Mouse (Mus musculus) neural tube, embryonic 15.5 days (tissue): ENCODE data around the gene Gm15262. TPM values are rescaled to one million over a fixed set of nuclear protein-coding genes. Genes with fewer than 3 reads are reported as not detected.
"Not testable (repeated sequence)": the region's sequence is repeated elsewhere in the genome, so short reads cannot be mapped to it uniquely, and the experiment has no call there.

Experiments used
- ATAC-seq: fragments of 200-750 bp; cut with Nextera tagmentation; 2 replicates; pipeline ENCODE4 v1.8.0; 2017; ENCODE audit warnings: mild to moderate bottlenecking, moderate TSS enrichment, moderate library complexity; ENCODE audit not compliant: low FRiP score
- H3K27ac ChIP-seq: fragments of 300-500 bp; sonication (generic); replicated peaks from 2 replicates; pipeline ENCODE4 v1.5.1; 2015; ENCODE audit warnings: mild to moderate bottlenecking, inconsistent platforms
- H3K27me3 ChIP-seq: fragments of 300-500 bp; sonication (generic); replicated peaks from 2 replicates; pipeline ENCODE4 v1.6.1; 2015; ENCODE audit warnings: inconsistent platforms
- H3K36me3 ChIP-seq: fragments of 300-500 bp; sonication (generic); 2 replicates; pipeline ENCODE4 v1.6.1; 2015; ENCODE audit warnings: inconsistent platforms
- H3K4me1 ChIP-seq: fragments of 300-500 bp; sonication (generic); 2 replicates; pipeline ENCODE4 v1.6.1; 2015; ENCODE audit warnings: inconsistent platforms
- H3K4me2 ChIP-seq: fragments of 300-500 bp; sonication (generic); 2 replicates; pipeline ENCODE4 v1.6.1; 2015; ENCODE audit warnings: inconsistent platforms, mild to moderate bottlenecking, moderate library complexity
- H3K4me3 ChIP-seq: fragments of 300-500 bp; sonication (generic); replicated peaks from 2 replicates; pipeline ENCODE4 v1.5.1; 2015; ENCODE audit warnings: mild to moderate bottlenecking, inconsistent platforms
- H3K9ac ChIP-seq: fragments of 300-500 bp; sonication (generic); replicated peaks from 2 replicates; pipeline ENCODE4 v1.6.1; 2015; ENCODE audit warnings: mild to moderate bottlenecking, inconsistent platforms
- H3K9me3 ChIP-seq: fragments of 300-500 bp; sonication (generic); replicated peaks from 2 replicates; pipeline ENCODE4 v1.6.1; 2016; ENCODE audit warnings: inconsistent platforms
- WGBS: fragments of 180-500 bp; shearing (Covaris S2); methylation state at CpG from one replicate; pipeline ENCODE4 v1.1.7; 2015; ENCODE audit warnings: mixed read lengths; 5-methylcytosine and 5-hydroxymethylcytosine counted together
- polyA plus RNA-seq: library from polyadenylated mRNA; unstranded; fragments of >200 nt; fragmentation: Nextera tagmentation; extraction: Ambion mirVana; gene quantifications from 2 replicates; pipeline ENCODE4 v1.2.1, GENCODE M21; 2015

Gm15262 gene
- polyA plus RNA-seq, result 0.09 TPM in 1 of 2 replicates, not detected in the other

- H3K36me3 ChIP-seq, H3K4me3 ChIP-seq, H3K4me1 ChIP-seq, H3K9ac ChIP-seq, H3K9me3 ChIP-seq, H3K27ac ChIP-seq, ATAC-seq, H3K27me3 ChIP-seq, H3K4me2 ChIP-seq: not testable (repeated sequence)
- WGBS, result 84% methylated on average over 2 of the region's 2 CpGs
Observed at GRCm38 (mm10) chrX:161287156-161287555, at the start of gene Gm15262. TSS of gene Gm15262 (plus strand) at chrX:161287456.

GRCm38 (mm10) chrX:161308131-161308530, 20.9 kb downstream of the Gm15262 start:
- 86% methylated on average over 1 of the region's 1 CpGs for WGBS
- no peak overlapping the region for H3K4me2 ChIP-seq
- no peak overlapping the region for H3K9ac ChIP-seq
- H3K27ac ChIP-seq, result no peak overlapping the region
- H3K27me3 ChIP-seq, result no peaks in the 10 kb centered on the region
- no peaks in the 10 kb centered on the region for H3K4me1 ChIP-seq
- no peak for ATAC-seq
- H3K9me3 ChIP-seq, result no peaks in the 10 kb centered on the region
- no peak overlapping the region for H3K4me3 ChIP-seq
- no peaks in the 10 kb centered on the region for H3K36me3 ChIP-seq

GRCm38 (mm10) chrX:161316443-161316842, 29.2 kb downstream of the Gm15262 start:
- Histone ChIP-seq H3K4me2 (no peak overlapping the region), H3K9me3 (no peaks in the 10 kb centered on the region), H3K4me1 (no peaks in the 10 kb centered on the region), H3K9ac (no peak overlapping the region), H3K4me3 (no peak overlapping the region), H3K27me3 (peaks cover 3% of the 10 kb centered on the region; the same call in 1 of the 2 replicates), H3K27ac (no peak overlapping the region), H3K36me3 (no peaks in the 10 kb centered on the region)
- no peak for ATAC-seq

GRCm38 (mm10) chrX:161370927-161371326, 83.7 kb downstream of the Gm15262 start:
- WGBS, result 46% methylated on average over 11 of the region's 11 CpGs

GRCm38 (mm10) chrX:161371461-161371860, 84.2 kb downstream of the Gm15262 start:
- no peak overlapping the region for H3K4me3 ChIP-seq

More at GRCm38 (mm10) chrX:161370927-161371326, 83.7 kb downstream of the Gm15262 start:
- H3K4me1 ChIP-seq, result no peaks in the 10 kb centered on the region
- no peaks in the 10 kb centered on the region for H3K9me3 ChIP-seq
- no peak overlapping the region for H3K27ac ChIP-seq
- H3K27me3 ChIP-seq, result peaks cover 15% of the 10 kb centered on the region; the same call in 1 of the 2 replicates
- no peak overlapping the region for H3K4me2 ChIP-seq
- no peak overlapping the region for H3K4me3 ChIP-seq
- no peaks in the 10 kb centered on the region for H3K36me3 ChIP-seq
- ATAC-seq, result no peak
- H3K9ac ChIP-seq, result no peak overlapping the region

GRCm38 (mm10) chrX:161375568-161375967, 88.3 kb downstream of the Gm15262 start:
- WGBS, result 65% methylated on average over 1 of the region's 1 CpGs

More at GRCm38 (mm10) chrX:161371461-161371860, 84.2 kb downstream of the Gm15262 start:
- Histone ChIP-seq H3K4me2 (no peak overlapping the region), H3K27me3 (peaks cover 15% of the 10 kb centered on the region; the same call in 1 of the 2 replicates), H3K4me1 (no peaks in the 10 kb centered on the region), H3K27ac (no peak overlapping the region), H3K9ac (no peak overlapping the region), H3K9me3 (no peaks in the 10 kb centered on the region), H3K36me3 (no peaks in the 10 kb centered on the region)
- WGBS, result 62% methylated on average over 3 of the region's 3 CpGs
- no peak for ATAC-seq

GRCm38 (mm10) chrX:161385791-161386190, 98.5 kb downstream of the Gm15262 start:
- 45% methylated on average over 8 of the region's 8 CpGs for WGBS
- H3K9ac ChIP-seq, result no peak overlapping the region
- no peaks in the 10 kb centered on the region for H3K4me1 ChIP-seq
- no peaks in the 10 kb centered on the region for H3K36me3 ChIP-seq
- H3K4me2 ChIP-seq, result no peak overlapping the region
- ATAC-seq, result no peak
- H3K27me3 ChIP-seq, result no peaks in the 10 kb centered on the region; the same call in 1 of the 2 replicates
- no peaks in the 10 kb centered on the region for H3K9me3 ChIP-seq
- H3K4me3 ChIP-seq, result no peak overlapping the region
- no peak overlapping the region for H3K27ac ChIP-seq

More at GRCm38 (mm10) chrX:161375568-161375967, 88.3 kb downstream of the Gm15262 start:
- Histone ChIP-seq H3K9ac (no peak overlapping the region), H3K36me3 (no peaks in the 10 kb centered on the region), H3K4me1 (no peaks in the 10 kb centered on the region), H3K27me3 (peaks cover 15% of the 10 kb centered on the region; the same call in 1 of the 2 replicates), H3K9me3 (no peaks in the 10 kb centered on the region), H3K4me2 (no peak overlapping the region), H3K4me3 (no peak overlapping the region), H3K27ac (no peak overlapping the region)
- ATAC-seq, result no peak

GRCm38 (mm10) chrX:161387942-161388341, 100.7 kb downstream of the Gm15262 start:
- Histone ChIP-seq H3K4me1 (no peaks in the 10 kb centered on the region), H3K27me3 (0 out of 2 replicates have a peak, but pooled peaks cover 3% of the 10 kb centered on the region), H3K9me3 (no peaks in the 10 kb centered on the region), H3K9ac (no peak overlapping the region), H3K36me3 (no peaks in the 10 kb centered on the region), H3K27ac (no peak overlapping the region), H3K4me3 (no peak overlapping the region), H3K4me2 (no peak overlapping the region)
- 98% methylated on average over 4 of the region's 4 CpGs for WGBS
- ATAC-seq, result no peak

- H3K27ac ChIP-seq, result no peak overlapping the region
- no peaks in the 10 kb centered on the region for H3K9me3 ChIP-seq
- H3K9ac ChIP-seq, result no peak overlapping the region
- H3K4me2 ChIP-seq, result no peak overlapping the region
- H3K36me3 ChIP-seq, result no peaks in the 10 kb centered on the region
- H3K4me3 ChIP-seq, result no peak overlapping the region
- no peaks in the 10 kb centered on the region for H3K27me3 ChIP-seq
- H3K4me1 ChIP-seq, result no peaks in the 10 kb centered on the region
- no peak for ATAC-seq
- WGBS, result 23% methylated on average over 11 of the region's 11 CpGs
Observed at GRCm38 (mm10) chrX:161399110-161399509, 111.9 kb downstream of the Gm15262 start.

GRCm38 (mm10) chrX:161411151-161411550, 123.9 kb downstream of the Gm15262 start:
- Histone ChIP-seq H3K4me2 (no peak overlapping the region), H3K36me3 (no peaks in the 10 kb centered on the region), H3K9ac (no peak overlapping the region), H3K27ac (no peak overlapping the region), H3K9me3 (no peaks in the 10 kb centered on the region), H3K4me3 (no peak overlapping the region), H3K4me1 (no peaks in the 10 kb centered on the region), H3K27me3 (0 out of 2 replicates have a peak, but pooled peaks cover 7% of the 10 kb centered on the region)
- no peak for ATAC-seq
- WGBS, result 78% methylated on average over 1 of the region's 1 CpGs
